Mouse (Mus musculus) heart, postnatal 0 days (tissue): ENCODE results near the gene Gm37419.

ENCODE experiments used
- CTCF ChIP-seq: IDR thresholded peaks from 2 replicates; pipeline ENCODE4 v1.5.1; 2016; ENCODE audit warnings: antibody characterized with exemption, control low read depth, low read depth
- EP300 ChIP-seq: IDR thresholded peaks from 2 replicates; pipeline ENCODE4 v1.6.1; 2016; ENCODE audit warnings: antibody characterized with exemption, low read depth

DNA sequence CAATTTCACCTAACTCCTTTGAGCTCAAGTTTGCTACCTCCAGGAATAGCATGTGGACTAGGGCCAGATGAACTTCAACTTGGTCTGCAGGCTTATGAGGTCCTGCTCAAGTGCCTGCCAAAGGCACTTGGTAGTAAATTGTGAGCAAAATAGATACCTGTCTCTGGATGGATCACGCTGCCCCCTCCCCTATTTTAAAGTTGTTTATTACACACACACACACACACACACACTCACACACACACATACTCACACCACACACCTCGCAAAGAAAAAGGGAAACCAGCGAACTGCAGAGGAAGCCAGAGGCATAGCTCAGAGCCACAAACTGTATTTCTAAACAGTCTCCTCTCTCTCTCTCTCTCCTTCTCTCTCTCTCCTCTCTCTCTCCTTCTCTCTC lies 2.1 kb upstream of the Gm37419 start:
- no peak for TF ChIP-seq CTCF
- TF ChIP-seq EP300 = no peak
